Mouse (Mus musculus) embryonic fibroblast, embryonic 13.5 days (primary cell): ENCODE data around the gene Itga5.

Source experiments
- CTCF ChIP-seq: IDR thresholded peaks from 2 replicates; pipeline ENCODE4 v1.5.1; 2011; ENCODE audit warnings: mild to moderate bottlenecking, control low read depth, low read length, moderate library complexity, borderline replicate concordance; ENCODE audit not compliant: insufficient read depth
- POLR2A ChIP-seq: IDR thresholded peaks from 2 replicates; pipeline ENCODE4 v1.6.1; 2011; ENCODE audit warnings: low read depth, mild to moderate bottlenecking, control low read depth, low read length, moderate library complexity

- no peak for TF ChIP-seq POLR2A
- no peak for TF ChIP-seq CTCF
Observed at GRCm38 (mm10) chr15:103299644-103300043, 66.9 kb downstream of the Itga5 start.
